Comparison of ENCODE assay signal across 9 mouse cellular contexts in genomic region chr6:28134251-28134801, GRCm38 (mm10). TPM values are rescaled to one million over a fixed set of nuclear protein-coding genes. Genes with fewer than 3 reads are reported as not detected.
DNase-seq lines count a peak whose midpoint lies in the region; ATAC-seq and TF ChIP-seq lines count a peak whose summit lies in the region.
"Had no signal": no experiment of that assay in that cellular context is flagged by ENCODE, and none has a peak within 500 bp of the region (broad histone marks: within the 10 kb centered on the region; RNA-seq: fewer than 3 reads in every experiment).

No protein-coding gene starts in this region.

- H3K36me3 ChIP-seq in heart, embryonic 10.5 days: no peaks in the 10 kb centered on the region
- no peaks in the 10 kb centered on the region for H3K36me3 ChIP-seq in E14TG2a.4 (ENCODE audit: insufficient read depth, low read length)
- H3K36me3 ChIP-seq in embryonic facial prominence, embryonic 13.5 days: no peaks in the 10 kb centered on the region
- H3K36me3 ChIP-seq in neural tube, embryonic 14.5 days (ENCODE audit: control insufficient read depth, insufficient read depth, low read length): no peaks in the 10 kb centered on the region
- H3K36me3 ChIP-seq: G1E had no signal

- under 1% methylated on average over 20 of the region's 20 CpGs for WGBS in heart, embryonic 10.5 days
- under 1% methylated on average over 20 of the region's 20 CpGs for WGBS in embryonic facial prominence, embryonic 13.5 days
- under 1% methylated on average over 20 of the region's 20 CpGs for WGBS in neural tube, embryonic 14.5 days

- H3K9ac ChIP-seq in embryonic facial prominence, embryonic 13.5 days: peak overlapping the region; percentile 69
- peak overlapping the region; percentile 58; the same call in 1 of the 2 replicates for H3K9ac ChIP-seq in neural tube, embryonic 14.5 days (replicated peaks; ENCODE audit: low read depth, low read length)

- peaks cover 24% of the 10 kb centered on the region for H3K4me1 ChIP-seq in heart, embryonic 10.5 days
- peaks cover 43% of the 10 kb centered on the region for H3K4me1 ChIP-seq in E14TG2a.4 (replicated peaks; ENCODE audit: low read depth, low read length)
- H3K4me1 ChIP-seq in embryonic facial prominence, embryonic 13.5 days: peaks cover 14% of the 10 kb centered on the region
- H3K4me1 ChIP-seq in neural tube, embryonic 14.5 days (ENCODE audit: control insufficient read depth, insufficient read depth, low read length): no peaks in the 10 kb centered on the region

- no peak for ATAC-seq in embryonic facial prominence, embryonic 13.5 days (ENCODE audit: insufficient number of reproducible peaks, insufficient read depth, low FRiP score, low TSS enrichment, low read depth)
- peak; percentile 3; the same call in 1 of the 2 replicates for ATAC-seq in neural tube, embryonic 14.5 days (ENCODE audit: low read depth)
- ATAC-seq in erythroblast, adult 5-6 weeks (replicated peaks; ENCODE audit: low FRiP score, poor library complexity, severe bottlenecking): no peak

- DNase-seq in heart, embryonic 10.5 days (ENCODE audit: low spot score): no peak
- no peak for DNase-seq in heart, postnatal 14 days
- peak; percentile 48 for DNase-seq in left cerebral cortex, postnatal 4 days
- DNase-seq in lung, postnatal 36 days: no peak

- H3K9me3 ChIP-seq in heart, embryonic 10.5 days: no peaks in the 10 kb centered on the region
- no peaks in the 10 kb centered on the region for H3K9me3 ChIP-seq in E14TG2a.4 (ENCODE audit: low read length)
- H3K9me3 ChIP-seq in embryonic facial prominence, embryonic 13.5 days: no peaks in the 10 kb centered on the region
- no peaks in the 10 kb centered on the region for H3K9me3 ChIP-seq in neural tube, embryonic 14.5 days (ENCODE audit: control insufficient read depth, low read length)

- peak overlapping the region; percentile 67 for H3K4me3 ChIP-seq in heart, embryonic 10.5 days
- H3K4me3 ChIP-seq in E14TG2a.4 (replicated peaks; ENCODE audit: low read length): peak overlapping the region; percentile 80
- H3K4me3 ChIP-seq in embryonic facial prominence, embryonic 13.5 days: peak overlapping the region; percentile 54
- H3K4me3 ChIP-seq in neural tube, embryonic 14.5 days (ENCODE audit: low read depth, low read length): peak overlapping the region; percentile 53

- peak overlapping the region; percentile 100 for H3K4me2 ChIP-seq in embryonic facial prominence, embryonic 13.5 days
- H3K4me2 ChIP-seq in neural tube, embryonic 14.5 days (ENCODE audit: low read depth, low read length): peak overlapping the region; percentile 95

- TF ChIP-seq CTCF in E14TG2a.4 (conservative IDR thresholded peaks at IDR 0.05; ENCODE audit: low read length): no peak

- H3K27me3 ChIP-seq in heart, embryonic 10.5 days (ENCODE audit: insufficient read depth, poor library complexity, severe bottlenecking): peaks cover 58% of the 10 kb centered on the region
- H3K27me3 ChIP-seq in E14TG2a.4 (ENCODE audit: insufficient read depth, low read length): peaks cover 87% of the 10 kb centered on the region
- peaks cover 74% of the 10 kb centered on the region for H3K27me3 ChIP-seq in embryonic facial prominence, embryonic 13.5 days
- peaks cover 14% of the 10 kb centered on the region for H3K27me3 ChIP-seq in neural tube, embryonic 14.5 days (ENCODE audit: control insufficient read depth, insufficient read depth, low read length)

- intact Hi-C loops in heart, postnatal 14 days (cut with DNase I): no loop called here
- intact Hi-C loops in left cerebral cortex, postnatal 4 days (cut with DNase I): loop anchor here (10.0 kb wide), 1 partner anchor 480 kb away; no protein-coding TSS in a partner anchor

- H3K27ac ChIP-seq in heart, embryonic 10.5 days: no peak overlapping the region
- H3K27ac ChIP-seq in embryonic facial prominence, embryonic 13.5 days: no peak overlapping the region
- no peak overlapping the region for H3K27ac ChIP-seq in neural tube, embryonic 14.5 days (ENCODE audit: low read depth, low read length)

RNA-seq across cellular contexts. Expression of gene Grm8, which starts 0.7 kb away (rescaled TPM):
- 0.15 and 0.16 TPM in 2 replicates for polyA plus RNA-seq in heart, embryonic 10.5 days (2016; fragmentation: Nextera tagmentation; extraction: Ambion mirVana)
- total RNA-seq in heart, postnatal 14 days (2021): under 1 TPM; 0.07 to 0.20 TPM
- 3.7 and 4.2 TPM in 2 replicates for polyA plus RNA-seq in embryonic facial prominence, embryonic 13.5 days (2015; fragmentation: Nextera tagmentation; extraction: Ambion mirVana)
- total RNA-seq in left cerebral cortex, postnatal 4 days (2021): 10 to 100 TPM; 18.1 to 18.9 TPM
- 13.3 and 18.1 TPM in 2 replicates for polyA plus RNA-seq in neural tube, embryonic 14.5 days (2014; fragmentation: Nextera tagmentation; extraction: Ambion mirVana)
- total RNA-seq in erythroblast, adult 5-6 weeks (2015; ENCODE audit: low replicate concordance): not detected in 2 replicates
- total RNA-seq in erythroblast, adult 5-6 weeks (2017; ENCODE audit: low replicate concordance): not detected in 2 replicates
- polyA plus RNA-seq: G1E had no signal

Comparison
In these comparisons a context has a peak if more than half of its experiments do, and no peak if none do; other contexts are left out.
1. RNA of gene Grm8, which starts 0.7 kb away (total RNA-seq): 18.1 to 18.9 TPM in left cerebral cortex, postnatal 4 days; 0.07 to 0.20 TPM in heart, postnatal 14 days and not detected in erythroblast, adult 5-6 weeks; every median in the first group is over 10 times any median in the second.
2. Peak in every context shown above with its lines, with median percentiles within 50 percentile points of each other: H3K4me3 ChIP-seq.